Mouse (Mus musculus) liver, adult 2 months (tissue): Measurements from ENCODE around the gene Adgrf5. TPM values are rescaled to one million over a fixed set of nuclear protein-coding genes. Genes with fewer than 3 reads are reported as not detected.

Experiments
- DNase-seq: peaks from one replicate; pipeline ENCODE4 v3.0.0-alpha.2; 2011; ENCODE audit warnings: low read depth, low spot score; ENCODE audit errors: extremely low read depth
- H3K27ac ChIP-seq: fragments of 200-500 bp; replicated peaks from 2 replicates; pipeline ENCODE4 v1.5.1; 2012; ENCODE audit warnings: low read depth, mild to moderate bottlenecking, control low read depth, inconsistent platforms, low read length; ENCODE audit not compliant: insufficient read depth
- H3K27me3 ChIP-seq: fragments of 200-500 bp; 2 replicates; pipeline ENCODE4 v1.6.1; 2012; ENCODE audit warnings: mild to moderate bottlenecking, moderate library complexity, low read length, inconsistent platforms; ENCODE audit not compliant: control insufficient read depth, insufficient read depth
- H3K36me3 ChIP-seq: fragments of 200-500 bp; 2 replicates; pipeline ENCODE4 v1.6.1; 2012; ENCODE audit warnings: low read length, inconsistent platforms; ENCODE audit not compliant: control insufficient read depth, insufficient read depth
- H3K4me1 ChIP-seq: fragments of 200-500 bp; 2 replicates; pipeline ENCODE4 v1.6.1; 2011; ENCODE audit warnings: low read length; ENCODE audit not compliant: control insufficient read depth, insufficient read depth
- H3K4me3 ChIP-seq: fragments of 200-500 bp; 2 replicates; pipeline ENCODE4 v1.5.1; 2011; ENCODE audit warnings: low read depth, mild to moderate bottlenecking, control low read depth, low read length, moderate library complexity; ENCODE audit not compliant: insufficient read depth
- H3K79me2 ChIP-seq: fragments of 200-500 bp; 2 replicates; pipeline ENCODE4 v1.6.1; 2012; ENCODE audit warnings: inconsistent platforms, mild to moderate bottlenecking, low read length, moderate library complexity; ENCODE audit not compliant: control insufficient read depth, insufficient read depth
- H3K9ac ChIP-seq: fragments of 200-500 bp; 2 replicates; pipeline ENCODE4 v1.6.1; 2012; ENCODE audit warnings: low read depth, mild to moderate bottlenecking, control low read depth, inconsistent platforms, low read length
- CTCF ChIP-seq: fragments of 200-500 bp; IDR thresholded peaks from 2 replicates; pipeline ENCODE4 v1.5.1; 2011; ENCODE audit warnings: low read depth, low read length, control low read depth
- POLR2A ChIP-seq: fragments of 200-500 bp; IDR thresholded peaks from 2 replicates; pipeline ENCODE4 v1.6.1; 2011; ENCODE audit warnings: low read length, control low read depth; ENCODE audit not compliant: insufficient read depth; ENCODE audit errors: extremely low read depth
- WGBS: fragments of 180-500 bp; shearing (Covaris S2); methylation state at CpG from one replicate; pipeline ENCODE4 v1.1.7; 2018; 5-methylcytosine and 5-hydroxymethylcytosine counted together
- polyA plus RNA-seq: library from polyadenylated mRNA; depleted of rRNA; stranded (reverse); fragments of >200 nt; gene quantifications from 2 replicates; pipeline ENCODE4 v1.2.3, GENCODE M21; 2012; rRNA removed
- total RNA-seq: library from RNA; depleted of rRNA; stranded (reverse); fragments of >200 nt; gene quantifications from 2 replicates; pipeline ENCODE4 v1.2.3, GENCODE M21; 2014; rRNA removed

Adgrf5 gene
- total and polyA plus RNA-seq, 2 experiments, result 6.0 to 25.8 TPM

DNA sequence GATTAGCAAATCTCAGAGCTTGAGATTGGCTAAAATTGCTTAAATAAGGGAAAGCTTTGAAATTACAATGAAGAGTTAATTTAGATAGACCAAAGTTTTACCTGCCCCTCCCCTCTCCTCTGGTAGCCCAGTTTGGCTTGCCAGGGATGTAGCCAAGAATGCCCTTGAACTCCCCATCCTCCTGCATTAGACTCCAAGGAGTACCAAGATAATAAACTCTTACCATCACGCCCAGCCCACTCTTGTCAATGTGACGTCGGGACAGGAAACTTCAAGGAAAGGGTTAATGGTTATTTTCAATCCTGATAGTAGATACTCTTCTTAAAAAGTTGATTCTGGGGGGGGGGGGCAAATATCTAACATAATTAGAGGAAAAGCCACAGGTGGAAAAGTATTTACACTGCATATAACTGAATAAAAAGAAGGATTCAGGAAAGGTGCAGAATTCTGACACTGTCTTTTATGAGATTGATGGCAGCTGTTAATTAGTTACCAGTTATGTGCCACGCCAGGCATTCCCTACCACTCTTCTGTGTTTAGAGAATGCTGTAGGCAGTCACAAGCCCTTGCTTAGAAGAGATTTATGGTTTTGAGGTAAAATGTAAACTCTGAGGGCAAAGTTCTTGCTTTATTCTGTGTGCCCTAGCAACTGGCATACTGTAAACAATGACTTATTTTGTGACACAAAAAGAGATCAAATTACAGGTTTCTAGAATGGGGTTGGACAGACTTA, 143.8 kb downstream of the Adgrf5 start:
- WGBS, result 63% methylated on average over 4 of the region's 4 CpGs
- no peak overlapping the region for H3K27ac ChIP-seq
- no peak overlapping the region for H3K9ac ChIP-seq
- TF ChIP-seq CTCF (no peak), POLR2A (no peak)
- no peak for DNase-seq
- H3K79me2 ChIP-seq, result no peaks in the 10 kb centered on the region
- no peaks in the 10 kb centered on the region for H3K27me3 ChIP-seq
- H3K4me1 ChIP-seq, result no peaks in the 10 kb centered on the region
- H3K36me3 ChIP-seq, result no peaks in the 10 kb centered on the region
- H3K4me3 ChIP-seq, result no peak overlapping the region

DNA sequence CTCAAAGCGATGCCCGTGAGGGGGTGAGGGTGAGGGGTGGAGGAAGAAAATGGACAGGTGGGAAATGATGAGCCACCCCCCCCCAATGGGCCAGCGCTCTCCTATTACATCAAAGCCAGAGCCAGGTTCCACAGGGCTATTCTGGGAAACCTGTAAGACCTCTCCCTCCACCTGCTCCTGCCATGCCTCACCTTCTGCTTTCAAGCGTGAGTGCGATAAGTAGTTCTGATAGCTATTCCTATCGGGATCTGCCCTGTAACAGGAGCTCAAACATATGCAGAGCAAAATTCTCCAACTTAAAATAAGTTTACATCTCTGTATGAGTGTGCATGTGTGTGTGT, 144.3 kb downstream of the Adgrf5 start:
- DNase-seq, result no peak
- no peak overlapping the region for H3K4me3 ChIP-seq
- H3K27me3 ChIP-seq, result no peaks in the 10 kb centered on the region
- no peaks in the 10 kb centered on the region for H3K36me3 ChIP-seq
- no peak overlapping the region for H3K9ac ChIP-seq
- H3K27ac ChIP-seq, result no peak overlapping the region
- TF ChIP-seq CTCF (no peak), POLR2A (no peak)
- 64% methylated on average over 6 of the region's 6 CpGs for WGBS
- no peaks in the 10 kb centered on the region for H3K79me2 ChIP-seq
- no peaks in the 10 kb centered on the region for H3K4me1 ChIP-seq

Other genes with a start within 250 kb of the Adgrf5 start
- gene Adgrf1, start 90.1 kb upstream of the Adgrf5 start, total RNA-seq, result 6.2 and 11.7 TPM in 2 replicates
- gene Adgrf1, start 90.1 kb upstream of the Adgrf5 start, polyA plus RNA-seq, result 2.0 and 7.2 TPM in 2 replicates
- gene Mep1a, start 142.4 kb downstream of the Adgrf5 start, total RNA-seq, result 0.07 TPM in 1 of 2 replicates, not detected in the other
- gene Mep1a, start 142.4 kb downstream of the Adgrf5 start, polyA plus RNA-seq, result 0.05 and 0.07 TPM in 2 replicates
- gene Ankrd66, start 183.2 kb downstream of the Adgrf5 start, total RNA-seq, result not detected in 2 replicates
- gene Ankrd66, start 183.2 kb downstream of the Adgrf5 start, polyA plus RNA-seq, result not detected in 2 replicates
- 2.0 and 2.1 TPM in 2 replicates for gene Pla2g7, start 207.6 kb downstream of the Adgrf5 start, total RNA-seq
- 0.50 and 0.86 TPM in 2 replicates for gene Pla2g7, start 207.6 kb downstream of the Adgrf5 start, polyA plus RNA-seq